Mouse (Mus musculus) lung, adult 2 months (tissue): Measurements from ENCODE around the gene Phf13. TPM values are rescaled to one million over a fixed set of nuclear protein-coding genes. Genes with fewer than 3 reads are reported as not detected.
A peak's percentile ranks its signal among the peaks of the same experiment; 100 is the strongest.

Experiments used
- DNase-seq: peaks from one replicate; pipeline ENCODE4 v3.0.0; 2022
- H3K4me1 ChIP-seq: fragments of 200-500 bp; 2 replicates; pipeline ENCODE4 v1.6.1; 2011; ENCODE audit warnings: low read length; ENCODE audit not compliant: control insufficient read depth, insufficient read depth
- H3K4me3 ChIP-seq: fragments of 200-500 bp; replicated peaks from 2 replicates; pipeline ENCODE3; 2011; ENCODE audit warnings: low read depth, mild to moderate bottlenecking, control low read depth, low read length; ENCODE audit errors: extremely low read depth
- CTCF ChIP-seq: fragments of 200-500 bp; IDR thresholded peaks from 2 replicates; pipeline ENCODE4 v1.5.1; 2011; ENCODE audit warnings: mild to moderate bottlenecking, low read length, control low read depth; ENCODE audit not compliant: insufficient read depth
- POLR2A ChIP-seq: fragments of 200-500 bp; IDR thresholded peaks from 2 replicates; pipeline ENCODE4 v1.6.1; 2011; ENCODE audit warnings: low read depth, mild to moderate bottlenecking, control low read depth, low read length, borderline replicate concordance; ENCODE audit errors: extremely low read depth
- WGBS: fragments of 180-500 bp; shearing (Covaris S2); methylation state at CpG from one replicate; pipeline ENCODE4 v1.1.7; 2018; 5-methylcytosine and 5-hydroxymethylcytosine counted together
- polyA plus RNA-seq: library from polyadenylated mRNA; depleted of rRNA; stranded (reverse); fragments of >200 nt; gene quantifications from 2 replicates; pipeline ENCODE4 v1.2.3, GENCODE M21; 2012

Phf13 gene
- polyA plus RNA-seq, 1 experiment: 8.9 TPM

- Histone ChIP-seq H3K4me3 (no peak overlapping the region), H3K4me1 (peaks cover 18% of the 10 kb centered on the region)
- TF ChIP-seq POLR2A (no peak), CTCF (no peak)
- WGBS: 41% methylated on average over 3 of the region's 3 CpGs
- no peak for DNase-seq
These were observed 10.8 kb upstream of the Phf13 start for GRCm38 (mm10) chr4:152006812-152007211.

DNA sequence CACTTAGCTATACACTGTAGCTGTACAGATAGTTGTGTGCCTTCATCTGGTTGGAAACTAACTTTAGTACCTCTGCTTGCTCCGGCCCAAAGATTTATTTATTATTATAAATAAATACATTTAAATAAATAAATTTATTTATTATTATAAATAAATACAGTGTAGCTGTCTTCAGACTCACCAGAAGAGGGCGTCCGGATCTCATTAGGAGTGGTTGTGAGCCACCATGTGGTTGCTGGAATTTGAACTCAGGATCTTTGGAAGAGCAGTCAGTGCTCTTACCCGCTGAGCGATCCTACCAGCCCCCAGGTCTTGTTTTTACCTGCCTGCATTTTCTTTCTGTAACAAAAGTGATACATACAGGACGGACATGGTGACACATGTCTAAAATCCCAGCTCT lies 10.1 kb upstream of the Phf13 start:
- TF ChIP-seq POLR2A: no peak
- TF ChIP-seq CTCF: no peak
- DNase-seq: no peak
- Histone ChIP-seq H3K4me3 (no peak overlapping the region), H3K4me1 (peaks cover 14% of the 10 kb centered on the region)
- 74% methylated on average over 6 of the region's 6 CpGs for WGBS

GRCm38 (mm10) chr4:152002063-152002462 lies 6.0 kb upstream of the Phf13 start:
- H3K4me3 ChIP-seq: no peak overlapping the region
- 74% methylated on average over 3 of the region's 3 CpGs for WGBS
- DNase-seq: no peak
- H3K4me1 ChIP-seq: peaks cover 8% of the 10 kb centered on the region
- no peak for TF ChIP-seq POLR2A
- TF ChIP-seq CTCF: no peak

DNA sequence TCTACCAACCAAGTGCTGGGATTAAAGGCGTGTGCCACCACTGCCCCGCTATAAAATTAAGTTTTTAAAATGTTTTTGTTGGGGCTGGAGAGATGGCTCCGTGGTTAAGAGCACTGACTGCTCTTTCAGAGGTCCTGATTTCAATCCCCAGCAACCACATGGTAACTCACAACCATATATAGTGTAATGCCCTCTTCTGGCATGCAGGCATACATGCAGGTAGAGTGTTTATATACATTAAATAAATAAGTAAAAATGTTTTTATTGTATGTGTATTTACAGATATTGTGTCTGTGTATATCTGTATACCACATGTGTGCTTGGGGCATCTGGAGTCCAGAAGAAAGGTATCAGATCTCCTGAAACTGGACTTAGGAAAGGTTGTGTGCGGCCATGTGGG lies 5.3 kb upstream of the Phf13 start:
- TF ChIP-seq POLR2A: no peak
- TF ChIP-seq CTCF: no peak
- no peak overlapping the region for H3K4me3 ChIP-seq
- DNase-seq: no peak
- H3K4me1 ChIP-seq: peaks cover 7% of the 10 kb centered on the region
- 68% methylated on average over 4 of the region's 4 CpGs for WGBS

DNA sequence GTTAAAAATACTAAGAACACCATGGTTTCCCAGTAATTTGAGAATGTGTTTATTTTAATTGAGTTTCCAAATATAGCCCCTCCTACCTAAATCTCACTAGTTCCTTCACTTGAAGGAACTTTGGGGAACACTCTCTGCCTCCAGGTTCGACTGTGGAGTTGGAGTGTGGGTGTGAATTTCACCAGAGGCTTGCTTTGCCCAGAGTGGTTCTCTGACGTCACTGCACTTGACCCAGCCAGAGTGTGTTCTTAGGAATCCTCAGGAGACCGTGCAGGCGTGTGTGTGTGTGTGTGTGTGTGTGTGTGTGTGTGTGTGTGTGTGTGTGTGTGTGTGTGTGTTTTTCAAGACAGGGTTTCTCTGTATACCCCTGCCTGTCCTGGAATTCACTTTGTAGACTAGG lies 4.8 kb upstream of the Phf13 start:
- peak; percentile 46 for DNase-seq
- 23% methylated on average over 4 of the region's 4 CpGs for WGBS
- no peak for TF ChIP-seq CTCF
- TF ChIP-seq POLR2A: no peak
- Histone ChIP-seq H3K4me3 (no peak overlapping the region), H3K4me1 (peaks cover 7% of the 10 kb centered on the region)

DNA sequence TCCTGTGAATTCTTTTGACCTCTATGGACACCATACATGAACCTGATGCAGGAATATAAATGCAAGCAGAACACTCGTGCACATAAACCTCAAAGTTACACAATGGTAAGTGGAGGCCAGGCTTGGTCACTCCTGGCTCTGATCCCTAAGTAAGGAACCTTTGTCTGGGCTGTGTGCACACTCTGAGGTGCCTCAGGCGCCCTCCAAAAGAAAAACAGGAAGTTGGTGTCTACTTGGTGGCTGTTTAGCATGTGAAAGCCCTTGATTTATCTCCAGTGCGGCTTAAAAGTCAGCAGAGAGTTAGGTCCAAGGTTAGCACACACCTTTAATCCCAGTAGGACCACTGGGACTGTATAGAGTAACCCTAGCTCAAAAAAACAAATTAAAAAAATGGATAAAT lies 3.4 kb upstream of the Phf13 start:
- H3K4me1 ChIP-seq: peaks cover 10% of the 10 kb centered on the region
- TF ChIP-seq POLR2A: no peak
- DNase-seq: no peak
- WGBS: 24% methylated on average over 3 of the region's 3 CpGs
- no peak overlapping the region for H3K4me3 ChIP-seq

- 63% methylated on average over 3 of the region's 3 CpGs for WGBS
- DNase-seq: no peak
- no peak for TF ChIP-seq POLR2A
- TF ChIP-seq CTCF: no peak
- H3K4me3 ChIP-seq: no peak overlapping the region
- H3K4me1 ChIP-seq: peaks cover 15% of the 10 kb centered on the region
These were observed 1.6 kb upstream of the Phf13 start for GRCm38 (mm10) chr4:151997701-151998100.

- peak overlapping the region; percentile 83 for H3K4me3 ChIP-seq
- no peak for TF ChIP-seq POLR2A
- TF ChIP-seq CTCF: no peak
- peaks cover 15% of the 10 kb centered on the region for H3K4me1 ChIP-seq
- no peak for DNase-seq
- WGBS: 1% methylated on average over 13 of the region's 13 CpGs
These were observed 829 bp upstream of the Phf13 start for GRCm38 (mm10) chr4:151996951-151997222.

- WGBS: under 1% methylated on average over 78 of the region's 111 CpGs
- TF ChIP-seq CTCF (no peak), POLR2A (peak; percentile 25; the same call in 1 of the 2 replicates)
- peaks cover 15% of the 10 kb centered on the region for H3K4me1 ChIP-seq
- no peak for DNase-seq
- H3K4me3 ChIP-seq: peak overlapping the region; percentile 100
These were observed 486 bp downstream of the Phf13 start for GRCm38 (mm10) chr4:151995371-151996172.
